9 mouse cellular contexts compared by ENCODE assay signal in genomic region chr17:28344050-28344607, GRCm38 (mm10). TPM values are rescaled to one million over a fixed set of nuclear protein-coding genes. Genes with fewer than 3 reads are reported as not detected.
DNase-seq lines count a peak whose midpoint lies in the region; ATAC-seq lines count a peak whose summit lies in the region.
"Had no signal": no experiment of that assay in that cellular context is flagged by ENCODE, and none has a peak within 500 bp of the region (broad histone marks: within the 10 kb centered on the region; RNA-seq: fewer than 3 reads in every experiment).

No protein-coding gene starts in this region.

- H3K27ac ChIP-seq in kidney, embryonic 14.5 days (ENCODE audit: low read depth, low read length) = no peak overlapping the region
- peak overlapping the region; percentile 84 for H3K27ac ChIP-seq in embryonic facial prominence, embryonic 10.5 days (replicated peaks)
- H3K27ac ChIP-seq in intestine, embryonic 14.5 days (ENCODE audit: low read depth) = peak overlapping the region; percentile 96
- H3K27ac ChIP-seq in hindbrain, embryonic 11.5 days (ENCODE audit: low read depth, low read length) = no peak overlapping the region
- no peak overlapping the region for H3K27ac ChIP-seq in midbrain, embryonic 15.5 days
- H3K27ac ChIP-seq: liver, embryonic 14.5 days had no signal

- 31% methylated on average over 4 of the region's 4 CpGs for WGBS in kidney, embryonic 14.5 days
- 33% methylated on average over 4 of the region's 4 CpGs for WGBS in embryonic facial prominence, embryonic 10.5 days
- WGBS in intestine, embryonic 14.5 days = 28% methylated on average over 4 of the region's 4 CpGs
- WGBS in hindbrain, embryonic 11.5 days = 15% methylated on average over 3 of the region's 4 CpGs
- 39% methylated on average over 4 of the region's 4 CpGs for WGBS in midbrain, embryonic 15.5 days

- no peaks in the 10 kb centered on the region for H3K9me3 ChIP-seq in kidney, embryonic 14.5 days (ENCODE audit: control insufficient read depth, low read length)
- H3K9me3 ChIP-seq in embryonic facial prominence, embryonic 10.5 days = no peaks in the 10 kb centered on the region
- no peaks in the 10 kb centered on the region for H3K9me3 ChIP-seq in intestine, embryonic 14.5 days (ENCODE audit: control insufficient read depth, low read length)
- no peaks in the 10 kb centered on the region for H3K9me3 ChIP-seq in hindbrain, embryonic 11.5 days (ENCODE audit: control insufficient read depth, low read length)
- no peaks in the 10 kb centered on the region for H3K9me3 ChIP-seq in midbrain, embryonic 15.5 days

- ATAC-seq in kidney, embryonic 14.5 days (ENCODE audit: low FRiP score, low TSS enrichment) = no peak
- 0 out of 2 replicates have a peak, but pooled peaks have one; percentile 11 for ATAC-seq in intestine, embryonic 14.5 days (replicated peaks; ENCODE audit: low FRiP score, low TSS enrichment, low read depth)
- ATAC-seq in hindbrain, embryonic 11.5 days (ENCODE audit: low FRiP score) = no peak
- ATAC-seq in midbrain, embryonic 15.5 days (replicated peaks) = no peak

- no peak overlapping the region; the same call in 1 of the 2 replicates for H3K4me2 ChIP-seq in kidney, embryonic 14.5 days (replicated peaks; ENCODE audit: low read depth, low read length)
- peak overlapping the region; percentile 54 for H3K4me2 ChIP-seq in intestine, embryonic 14.5 days (ENCODE audit: low read length)
- no peak overlapping the region for H3K4me2 ChIP-seq in hindbrain, embryonic 11.5 days (replicated peaks; ENCODE audit: low read depth, low read length)
- H3K4me2 ChIP-seq in midbrain, embryonic 15.5 days = no peak overlapping the region

- no peak overlapping the region for H3K4me3 ChIP-seq in kidney, embryonic 14.5 days (ENCODE audit: low read length)
- peak overlapping the region; percentile 36; the same call in 1 of the 2 replicates for H3K4me3 ChIP-seq in embryonic facial prominence, embryonic 10.5 days
- H3K4me3 ChIP-seq in intestine, embryonic 14.5 days (ENCODE audit: low read depth, low read length) = no peak overlapping the region
- H3K4me3 ChIP-seq in hindbrain, embryonic 11.5 days (ENCODE audit: low read depth, low read length) = no peak overlapping the region
- H3K4me3 ChIP-seq in midbrain, embryonic 15.5 days = no peak overlapping the region

- no peak for DNase-seq in kidney, adult 11 months
- DNase-seq in embryonic facial prominence, embryonic 10.5 days (ENCODE audit: low spot score) = no peak
- DNase-seq in intestine, embryonic 14.5 days (ENCODE audit: low spot score) = no peak
- DNase-seq in lung, postnatal 14 days = peak; percentile 50
- DNase-seq in cerebellum, postnatal 36 days = no peak
- DNase-seq in hindbrain, embryonic 11.5 days (ENCODE audit: low spot score) = no peak

- H3K4me1 ChIP-seq in kidney, embryonic 14.5 days (ENCODE audit: control insufficient read depth, insufficient read depth, low read length) = peaks cover 71% of the 10 kb centered on the region
- peaks cover 89% of the 10 kb centered on the region for H3K4me1 ChIP-seq in embryonic facial prominence, embryonic 10.5 days
- peaks cover 81% of the 10 kb centered on the region for H3K4me1 ChIP-seq in intestine, embryonic 14.5 days (replicated peaks; ENCODE audit: control insufficient read depth, insufficient read depth, low read length)
- peaks cover 5% of the 10 kb centered on the region for H3K4me1 ChIP-seq in hindbrain, embryonic 11.5 days (replicated peaks; ENCODE audit: control insufficient read depth, insufficient read depth, low read length)
- peaks cover 20% of the 10 kb centered on the region for H3K4me1 ChIP-seq in midbrain, embryonic 15.5 days

- peak overlapping the region; percentile 23; the same call in 1 of the 2 replicates for H3K9ac ChIP-seq in kidney, embryonic 14.5 days (ENCODE audit: low read depth, low read length)
- peak overlapping the region; percentile 17 for H3K9ac ChIP-seq in intestine, embryonic 14.5 days (ENCODE audit: low read length)
- no peak overlapping the region for H3K9ac ChIP-seq in hindbrain, embryonic 11.5 days (ENCODE audit: low read depth, low read length)
- H3K9ac ChIP-seq in midbrain, embryonic 15.5 days = no peak overlapping the region
- H3K9ac ChIP-seq: liver, embryonic 14.5 days had no signal

- H3K36me3 ChIP-seq in kidney, embryonic 14.5 days (ENCODE audit: control insufficient read depth, insufficient read depth, low read length) = peaks cover 10% of the 10 kb centered on the region
- H3K36me3 ChIP-seq in embryonic facial prominence, embryonic 10.5 days (replicated peaks) = peaks cover 26% of the 10 kb centered on the region
- peaks cover 18% of the 10 kb centered on the region for H3K36me3 ChIP-seq in intestine, embryonic 14.5 days (ENCODE audit: control insufficient read depth, insufficient read depth, low read length)
- no peaks in the 10 kb centered on the region for H3K36me3 ChIP-seq in hindbrain, embryonic 11.5 days (ENCODE audit: control insufficient read depth, insufficient read depth, low read length)
- H3K36me3 ChIP-seq in midbrain, embryonic 15.5 days (replicated peaks) = no peaks in the 10 kb centered on the region

- no peaks in the 10 kb centered on the region for H3K27me3 ChIP-seq in kidney, embryonic 14.5 days (ENCODE audit: control insufficient read depth, insufficient read depth, low read length)
- H3K27me3 ChIP-seq in embryonic facial prominence, embryonic 10.5 days (replicated peaks; ENCODE audit: low read depth, poor library complexity, severe bottlenecking) = peaks cover 35% of the 10 kb centered on the region
- H3K27me3 ChIP-seq in intestine, embryonic 14.5 days (replicated peaks; ENCODE audit: control insufficient read depth, insufficient read depth, low read length) = no peaks in the 10 kb centered on the region
- no peaks in the 10 kb centered on the region; the same call in none of the 2 replicates for H3K27me3 ChIP-seq in hindbrain, embryonic 11.5 days (ENCODE audit: control insufficient read depth, insufficient read depth, low read length)
- peaks cover 4% of the 10 kb centered on the region; the same call in 1 of the 2 replicates for H3K27me3 ChIP-seq in midbrain, embryonic 15.5 days (replicated peaks)

RNA-seq across cellular contexts. Expression of gene Tead3, which starts 6.5 kb away (rescaled TPM):
- 8.7 and 10.9 TPM in 2 replicates for polyA plus RNA-seq in kidney, embryonic 14.5 days (2014; fragmentation: Nextera tagmentation; extraction: Ambion mirVana)
- 8.4 and 9.2 TPM in 2 replicates for polyA plus RNA-seq in embryonic facial prominence, embryonic 10.5 days (2016; fragmentation: Nextera tagmentation; extraction: Ambion mirVana)
- polyA plus RNA-seq in intestine, embryonic 14.5 days (2014; fragmentation: Nextera tagmentation; extraction: Ambion mirVana) = 12.0 and 13.3 TPM in 2 replicates
- polyA plus RNA-seq in hindbrain, embryonic 11.5 days (2014; fragmentation: Nextera tagmentation; extraction: Ambion mirVana) = 3.7 and 5.1 TPM in 2 replicates
- polyA plus RNA-seq in midbrain, embryonic 15.5 days (2015; fragmentation: Nextera tagmentation; extraction: Ambion mirVana) = 1.4 and 2.1 TPM in 2 replicates

RNA-seq across cellular contexts. Expression of gene Rpl10a, which starts 15.9 kb away (rescaled TPM):
- polyA plus RNA-seq in kidney, embryonic 14.5 days (2014; fragmentation: Nextera tagmentation; extraction: Ambion mirVana) = 911 and 1,064 TPM in 2 replicates
- polyA plus RNA-seq in embryonic facial prominence, embryonic 10.5 days (2016; fragmentation: Nextera tagmentation; extraction: Ambion mirVana) = 539 and 546 TPM in 2 replicates
- 909 and 955 TPM in 2 replicates for polyA plus RNA-seq in intestine, embryonic 14.5 days (2014; fragmentation: Nextera tagmentation; extraction: Ambion mirVana)
- 445 and 475 TPM in 2 replicates for polyA plus RNA-seq in hindbrain, embryonic 11.5 days (2014; fragmentation: Nextera tagmentation; extraction: Ambion mirVana)
- 307 and 313 TPM in 2 replicates for polyA plus RNA-seq in midbrain, embryonic 15.5 days (2015; fragmentation: Nextera tagmentation; extraction: Ambion mirVana)

RNA-seq across cellular contexts. Expression of gene Tulp1, which starts 20.9 kb away (rescaled TPM):
- 5.1 and 5.6 TPM in 2 replicates for polyA plus RNA-seq in kidney, embryonic 14.5 days (2014; fragmentation: Nextera tagmentation; extraction: Ambion mirVana)
- 3.4 and 4.9 TPM in 2 replicates for polyA plus RNA-seq in embryonic facial prominence, embryonic 10.5 days (2016; fragmentation: Nextera tagmentation; extraction: Ambion mirVana)
- 3.7 and 4.0 TPM in 2 replicates for polyA plus RNA-seq in intestine, embryonic 14.5 days (2014; fragmentation: Nextera tagmentation; extraction: Ambion mirVana)
- polyA plus RNA-seq in hindbrain, embryonic 11.5 days (2014; fragmentation: Nextera tagmentation; extraction: Ambion mirVana) = 2.9 and 4.1 TPM in 2 replicates
- polyA plus RNA-seq in midbrain, embryonic 15.5 days (2015; fragmentation: Nextera tagmentation; extraction: Ambion mirVana) = 1.3 and 1.9 TPM in 2 replicates

RNA-seq across cellular contexts. Expression of gene Fance, which starts 30.8 kb away (rescaled TPM):
- polyA plus RNA-seq in kidney, embryonic 14.5 days (2014; fragmentation: Nextera tagmentation; extraction: Ambion mirVana) = 24.1 and 31.9 TPM in 2 replicates
- 28.4 and 30.9 TPM in 2 replicates for polyA plus RNA-seq in embryonic facial prominence, embryonic 10.5 days (2016; fragmentation: Nextera tagmentation; extraction: Ambion mirVana)
- polyA plus RNA-seq in intestine, embryonic 14.5 days (2014; fragmentation: Nextera tagmentation; extraction: Ambion mirVana) = 27.3 and 33.7 TPM in 2 replicates
- 18.7 and 22.5 TPM in 2 replicates for polyA plus RNA-seq in hindbrain, embryonic 11.5 days (2014; fragmentation: Nextera tagmentation; extraction: Ambion mirVana)
- 27.8 and 28.5 TPM in 2 replicates for polyA plus RNA-seq in midbrain, embryonic 15.5 days (2015; fragmentation: Nextera tagmentation; extraction: Ambion mirVana)

Comparison
In these comparisons a context has a peak if more than half of its experiments do, and no peak if none do; other contexts are left out.
1. H3K27ac ChIP-seq: peak in embryonic facial prominence, embryonic 10.5 days (single experiment) and intestine, embryonic 14.5 days (single experiment); none in kidney, embryonic 14.5 days (single experiment), hindbrain, embryonic 11.5 days (single experiment) and midbrain, embryonic 15.5 days (single experiment).
2. H3K9ac ChIP-seq: peak in kidney, embryonic 14.5 days (single experiment) and intestine, embryonic 14.5 days (single experiment); none in hindbrain, embryonic 11.5 days (single experiment) and midbrain, embryonic 15.5 days (single experiment).